Mouse (Mus musculus): ENCODE data around the gene Dlg1.

- TF ChIP-seq CTCF (IDR thresholded peaks at IDR 0.05; ENCODE audit: control insufficient read depth, insufficient read depth, insufficient replicate concordance, low read depth, low read length) (no peak), POLR2A (IDR thresholded peaks at IDR 0.05; ENCODE audit: control insufficient read depth, low read depth, low read length) (no peak)
These were observed 42.0 kb downstream of the Dlg1 start for GRCm38 (mm10) chr16:31705213-31705612.
